Mouse (Mus musculus) cerebellum, postnatal 25 days (tissue): Measurements from ENCODE around the gene Prpf8.

Experiments
- DNase-seq, 2 experiments: peaks; one replicate each; pipeline ENCODE4 v3.0.0; 2021; ENCODE audit warnings: mixed read lengths in 2 of 2

The Prpf8 gene

GRCm38 (mm10) chr11:75508904-75509303, 22.3 kb downstream of the Prpf8 start:
- peak in 1 of 2 experiments; percentile 40 for DNase-seq

GRCm38 (mm10) chr11:75509741-75510626, 23.4 kb downstream of the Prpf8 start, which contains the start of gene Rilp:
TSS of gene Rilp (plus strand) at chr11:75510094.
- DNase-seq: peak; percentile 72 to 79

- peak; percentile 94 to 97 for DNase-seq
Observed at GRCm38 (mm10) chr11:75510627-75510993, 24.0 kb downstream of the Prpf8 start.

- peak; percentile 45 to 68 for DNase-seq
Observed at GRCm38 (mm10) chr11:75511213-75511612, 24.6 kb downstream of the Prpf8 start.

- DNase-seq: no peak
Observed at GRCm38 (mm10) chr11:75512301-75513018, 25.8 kb downstream of the Prpf8 start.

- DNase-seq: no peak
Observed at GRCm38 (mm10) chr11:75513336-75513735, 26.7 kb downstream of the Prpf8 start, which contains the start of gene Scarf1. TSS of gene Scarf1 (plus strand) at chr11:75513540.

GRCm38 (mm10) chr11:75515186-75515585, 28.6 kb downstream of the Prpf8 start:
- no peak for DNase-seq

GRCm38 (mm10) chr11:75519834-75520633, 33.4 kb downstream of the Prpf8 start:
- no peak for DNase-seq

- no peak for DNase-seq
Observed at GRCm38 (mm10) chr11:75521609-75522008, 35.0 kb downstream of the Prpf8 start.

GRCm38 (mm10) chr11:75522793-75523192, 36.2 kb downstream of the Prpf8 start:
- no peak for DNase-seq

- peak; percentile 83 to 84 for DNase-seq
Observed at GRCm38 (mm10) chr11:75525531-75526125, 39.0 kb downstream of the Prpf8 start.

GRCm38 (mm10) chr11:75526943-75527342, 40.3 kb downstream of the Prpf8 start:
- DNase-seq: peak in 1 of 2 experiments; percentile 11

GRCm38 (mm10) chr11:75529771-75530170, 43.2 kb downstream of the Prpf8 start:
- no peak for DNase-seq

GRCm38 (mm10) chr11:75530325-75530724, 43.7 kb downstream of the Prpf8 start:
- peak; percentile 100 for DNase-seq

GRCm38 (mm10) chr11:75530845-75531373, 44.3 kb downstream of the Prpf8 start:
- DNase-seq: peak in 1 of 2 experiments; percentile 65

- peak; percentile 98 to 99 for DNase-seq
Observed at GRCm38 (mm10) chr11:75531469-75532242, 45.0 kb downstream of the Prpf8 start, which contains the start of gene Slc43a2. TSS of gene Slc43a2 (plus strand) at chr11:75531694.

- DNase-seq: peak; percentile 73 to 75
Observed at GRCm38 (mm10) chr11:75532340-75533277, 46.0 kb downstream of the Prpf8 start.

GRCm38 (mm10) chr11:75533314-75534015, 46.8 kb downstream of the Prpf8 start:
- DNase-seq: peak; percentile 43 to 52
